In genomic region chr19:42026158-42026557, GRCm38 (mm10) we compare ENCODE assay signal across 8 mouse cellular contexts. TPM values are rescaled to one million over a fixed set of nuclear protein-coding genes. Genes with fewer than 3 reads are reported as not detected.
DNase-seq lines count a peak whose midpoint lies in the region; ATAC-seq and TF ChIP-seq lines count a peak whose summit lies in the region.

No protein-coding gene starts in this region.

- TF ChIP-seq EP300 in liver, embryonic 14.5 days (IDR thresholded peaks at IDR 0.05; ENCODE audit: low read depth) = no peak

- H3K27ac ChIP-seq in embryonic facial prominence, embryonic 12.5 days = no peak overlapping the region
- H3K27ac ChIP-seq in heart, embryonic 15.5 days = no peak overlapping the region
- no peak overlapping the region for H3K27ac ChIP-seq in liver, embryonic 14.5 days
- no peak overlapping the region for H3K27ac ChIP-seq in neural tube, embryonic 13.5 days (replicated peaks)
- H3K27ac ChIP-seq in testis, adult 2 months (ENCODE audit: control insufficient read depth, insufficient read depth, low read depth, low read length) = no peak overlapping the region

- peak; percentile 97 for TF ChIP-seq CTCF in liver, embryonic 14.5 days (IDR thresholded peaks at IDR 0.05; ENCODE audit: low read depth)
- TF ChIP-seq CTCF in testis, adult 2 months (IDR thresholded peaks at IDR 0.05; ENCODE audit: control insufficient read depth, insufficient read depth, insufficient replicate concordance, low read depth, low read length) = peak; percentile 72; the same call in 1 of the 2 replicates

- peak; percentile 54; the same call in 1 of the 2 replicates for ATAC-seq in embryonic facial prominence, embryonic 12.5 days (ENCODE audit: insufficient number of reproducible peaks, insufficient read depth, low FRiP score, low TSS enrichment)
- ATAC-seq in heart, embryonic 15.5 days (replicated peaks; ENCODE audit: insufficient number of reproducible peaks, insufficient read depth, low FRiP score, low read depth) = peak; percentile 51; the same call in 1 of the 2 replicates
- ATAC-seq in liver, embryonic 14.5 days (ENCODE audit: insufficient read depth) = 0 out of 2 replicates have a peak, but pooled peaks have one; percentile 48
- ATAC-seq in neural tube, embryonic 13.5 days (ENCODE audit: low read depth) = peak; percentile 50; the same call in 1 of the 2 replicates

- DNase-seq in CD4-positive helper T cell, adult 2 months (ENCODE audit: low read depth, low spot score) = peak; percentile 69
- peak; percentile 80 for DNase-seq in adrenal gland, postnatal 25 days
- DNase-seq in kidney, postnatal 4 days = peak; percentile 90 to 91
- peak in 1 of 3 experiments; percentile 27 for DNase-seq in liver, embryonic 14.5 days (ENCODE audit: low read depth in 3 of 3, low spot score in 3 of 3)

- H3K9ac ChIP-seq in embryonic facial prominence, embryonic 12.5 days = no peak overlapping the region
- no peak overlapping the region for H3K9ac ChIP-seq in heart, embryonic 15.5 days
- no peak overlapping the region for H3K9ac ChIP-seq in liver, embryonic 14.5 days (replicated peaks)
- no peak overlapping the region for H3K9ac ChIP-seq in neural tube, embryonic 13.5 days

- no peak overlapping the region for H3K4me3 ChIP-seq in embryonic facial prominence, embryonic 12.5 days
- no peak overlapping the region for H3K4me3 ChIP-seq in heart, embryonic 15.5 days
- H3K4me3 ChIP-seq in liver, embryonic 14.5 days (ENCODE audit: insufficient read depth in 1 of 2, low read depth in 2 of 2, low read length in 2 of 2) = no peak overlapping the region
- H3K4me3 ChIP-seq in neural tube, embryonic 13.5 days = no peak overlapping the region
- no peak overlapping the region for H3K4me3 ChIP-seq in testis, adult 2 months (ENCODE audit: control insufficient read depth, low read depth, low read length)

- H3K4me1 ChIP-seq in embryonic facial prominence, embryonic 12.5 days = 0 out of 2 replicates have a peak, but pooled peaks cover 9% of the 10 kb centered on the region
- H3K4me1 ChIP-seq in heart, embryonic 15.5 days (replicated peaks) = peaks cover 23% of the 10 kb centered on the region
- H3K4me1 ChIP-seq in liver, embryonic 14.5 days (replicated peaks; ENCODE audit: control insufficient read depth in 2 of 2, insufficient read depth in 2 of 2, low read length in 1 of 2) = no peaks in the 10 kb centered on the region
- H3K4me1 ChIP-seq in neural tube, embryonic 13.5 days (replicated peaks) = peaks cover 10% of the 10 kb centered on the region; the same call in 1 of the 2 replicates
- peaks cover 10% of the 10 kb centered on the region for H3K4me1 ChIP-seq in testis, adult 2 months (ENCODE audit: control insufficient read depth, insufficient read depth, low read length)

- no peaks in the 10 kb centered on the region for H3K9me3 ChIP-seq in embryonic facial prominence, embryonic 12.5 days
- no peaks in the 10 kb centered on the region for H3K9me3 ChIP-seq in heart, embryonic 15.5 days (replicated peaks)
- H3K9me3 ChIP-seq in liver, embryonic 14.5 days (ENCODE audit: control insufficient read depth, low read length) = no peaks in the 10 kb centered on the region
- H3K9me3 ChIP-seq in neural tube, embryonic 13.5 days = no peaks in the 10 kb centered on the region

- H3K27me3 ChIP-seq in embryonic facial prominence, embryonic 12.5 days = no peaks in the 10 kb centered on the region
- H3K27me3 ChIP-seq in heart, embryonic 15.5 days = no peaks in the 10 kb centered on the region
- H3K27me3 ChIP-seq in liver, embryonic 14.5 days (ENCODE audit: control insufficient read depth, insufficient read depth, low read length) = no peaks in the 10 kb centered on the region
- no peaks in the 10 kb centered on the region for H3K27me3 ChIP-seq in neural tube, embryonic 13.5 days
- no peaks in the 10 kb centered on the region for H3K27me3 ChIP-seq in testis, adult 2 months (ENCODE audit: control insufficient read depth, insufficient read depth, low read length)

- WGBS in embryonic facial prominence, embryonic 12.5 days = 8% methylated on average over 5 of the region's 5 CpGs
- under 1% methylated on average over 5 of the region's 5 CpGs for WGBS in heart, embryonic 15.5 days
- WGBS in liver, embryonic 14.5 days (ENCODE audit: insufficient replicate concordance) = 4% methylated on average over 5 of the region's 5 CpGs
- WGBS in neural tube, embryonic 13.5 days = 7% methylated on average over 5 of the region's 5 CpGs

- no peak for TF ChIP-seq POLR2A in testis, adult 2 months (IDR thresholded peaks at IDR 0.05; ENCODE audit: control insufficient read depth, low read depth, low read length)

- no peak overlapping the region for H3K4me2 ChIP-seq in embryonic facial prominence, embryonic 12.5 days (replicated peaks)
- H3K4me2 ChIP-seq in heart, embryonic 15.5 days = no peak overlapping the region
- H3K4me2 ChIP-seq in liver, embryonic 14.5 days (ENCODE audit: low read depth) = no peak overlapping the region
- no peak overlapping the region for H3K4me2 ChIP-seq in neural tube, embryonic 13.5 days

- H3K36me3 ChIP-seq in embryonic facial prominence, embryonic 12.5 days = no peaks in the 10 kb centered on the region
- no peaks in the 10 kb centered on the region for H3K36me3 ChIP-seq in heart, embryonic 15.5 days
- H3K36me3 ChIP-seq in liver, embryonic 14.5 days (replicated peaks; ENCODE audit: control insufficient read depth, insufficient read depth, low read depth) = no peaks in the 10 kb centered on the region
- H3K36me3 ChIP-seq in neural tube, embryonic 13.5 days = no peaks in the 10 kb centered on the region
- H3K36me3 ChIP-seq in testis, adult 2 months (ENCODE audit: control insufficient read depth, insufficient read depth, low read length) = no peaks in the 10 kb centered on the region

RNA-seq across cellular contexts. Expression of gene Ankrd2, which starts 9.6 kb away (rescaled TPM):
- total RNA-seq in adrenal gland, postnatal 25 days (2021) = 0.46 TPM in 1 of 2 replicates, not detected in the other
- 0.24 and 0.27 TPM in 2 replicates for polyA plus RNA-seq in embryonic facial prominence, embryonic 12.5 days (2016; fragmentation: Nextera tagmentation; extraction: Ambion mirVana)
- polyA plus RNA-seq in heart, embryonic 15.5 days (2015; fragmentation: Nextera tagmentation; extraction: Ambion mirVana) = 0.25 TPM in 1 of 2 replicates, not detected in the other
- polyA plus RNA-seq in liver, embryonic 14.5 days (2012; rRNA removed) = 0.08 TPM in 1 of 2 replicates, not detected in the other
- polyA plus RNA-seq in liver, embryonic 14.5 days (2014; fragmentation: Nextera tagmentation; extraction: Ambion mirVana) = not detected in 2 replicates
- polyA plus RNA-seq in neural tube, embryonic 13.5 days (2015; fragmentation: Nextera tagmentation; extraction: Ambion mirVana) = 0.53 and 0.73 TPM in 2 replicates
- 0.62 and 0.63 TPM in 2 replicates for polyA plus RNA-seq in testis, adult 2 months (2012; rRNA removed)

RNA-seq across cellular contexts. Expression of gene Hoga1, which starts 19.3 kb away (rescaled TPM):
- total RNA-seq in adrenal gland, postnatal 25 days (2021) = 4.5 and 5.2 TPM in 2 replicates
- 1.3 and 1.9 TPM in 2 replicates for polyA plus RNA-seq in embryonic facial prominence, embryonic 12.5 days (2016; fragmentation: Nextera tagmentation; extraction: Ambion mirVana)
- polyA plus RNA-seq in heart, embryonic 15.5 days (2015; fragmentation: Nextera tagmentation; extraction: Ambion mirVana) = 0.44 and 0.80 TPM in 2 replicates
- 22.1 and 25.8 TPM in 2 replicates for polyA plus RNA-seq in liver, embryonic 14.5 days (2012; rRNA removed)
- 30.4 and 36.8 TPM in 2 replicates for polyA plus RNA-seq in liver, embryonic 14.5 days (2014; fragmentation: Nextera tagmentation; extraction: Ambion mirVana)
- 0.93 and 1.6 TPM in 2 replicates for polyA plus RNA-seq in neural tube, embryonic 13.5 days (2015; fragmentation: Nextera tagmentation; extraction: Ambion mirVana)
- polyA plus RNA-seq in testis, adult 2 months (2012; rRNA removed) = 10.8 and 11.7 TPM in 2 replicates

RNA-seq across cellular contexts. Expression of gene 4933411K16Rik, which starts 25.9 kb away (rescaled TPM):
- total RNA-seq in adrenal gland, postnatal 25 days (2021) = 0.67 and 1.1 TPM in 2 replicates
- not detected in 2 replicates for polyA plus RNA-seq in embryonic facial prominence, embryonic 12.5 days (2016; fragmentation: Nextera tagmentation; extraction: Ambion mirVana)
- not detected in 2 replicates for polyA plus RNA-seq in heart, embryonic 15.5 days (2015; fragmentation: Nextera tagmentation; extraction: Ambion mirVana)
- polyA plus RNA-seq in liver, embryonic 14.5 days (2012; rRNA removed) = 0.92 and 1.1 TPM in 2 replicates
- not detected in 2 replicates for polyA plus RNA-seq in liver, embryonic 14.5 days (2014; fragmentation: Nextera tagmentation; extraction: Ambion mirVana)
- polyA plus RNA-seq in neural tube, embryonic 13.5 days (2015; fragmentation: Nextera tagmentation; extraction: Ambion mirVana) = 0.36 TPM in 1 of 2 replicates, not detected in the other
- polyA plus RNA-seq in testis, adult 2 months (2012; rRNA removed) = 1,397 and 1,535 TPM in 2 replicates

RNA-seq across cellular contexts. Expression of gene Ubtd1, which starts 44.6 kb away (rescaled TPM):
- 15.2 and 18.2 TPM in 2 replicates for total RNA-seq in adrenal gland, postnatal 25 days (2021)
- polyA plus RNA-seq in embryonic facial prominence, embryonic 12.5 days (2016; fragmentation: Nextera tagmentation; extraction: Ambion mirVana) = 20.3 and 20.5 TPM in 2 replicates
- 14.6 and 18.0 TPM in 2 replicates for polyA plus RNA-seq in heart, embryonic 15.5 days (2015; fragmentation: Nextera tagmentation; extraction: Ambion mirVana)
- polyA plus RNA-seq in liver, embryonic 14.5 days (2012; rRNA removed) = 4.2 and 4.4 TPM in 2 replicates
- 1.9 and 2.0 TPM in 2 replicates for polyA plus RNA-seq in liver, embryonic 14.5 days (2014; fragmentation: Nextera tagmentation; extraction: Ambion mirVana)
- polyA plus RNA-seq in neural tube, embryonic 13.5 days (2015; fragmentation: Nextera tagmentation; extraction: Ambion mirVana) = 14.9 and 15.6 TPM in 2 replicates
- 282 and 310 TPM in 2 replicates for polyA plus RNA-seq in testis, adult 2 months (2012; rRNA removed)

RNA-seq across cellular contexts. Expression of gene Mms19, which starts 45.2 kb away (rescaled TPM):
- total RNA-seq in adrenal gland, postnatal 25 days (2021) = 19.0 and 31.0 TPM in 2 replicates
- 41.5 and 41.7 TPM in 2 replicates for polyA plus RNA-seq in embryonic facial prominence, embryonic 12.5 days (2016; fragmentation: Nextera tagmentation; extraction: Ambion mirVana)
- 19.7 and 22.5 TPM in 2 replicates for polyA plus RNA-seq in heart, embryonic 15.5 days (2015; fragmentation: Nextera tagmentation; extraction: Ambion mirVana)
- 18.2 and 18.5 TPM in 2 replicates for polyA plus RNA-seq in liver, embryonic 14.5 days (2012; rRNA removed)
- 10.4 and 10.8 TPM in 2 replicates for polyA plus RNA-seq in liver, embryonic 14.5 days (2014; fragmentation: Nextera tagmentation; extraction: Ambion mirVana)
- 32.8 and 37.1 TPM in 2 replicates for polyA plus RNA-seq in neural tube, embryonic 13.5 days (2015; fragmentation: Nextera tagmentation; extraction: Ambion mirVana)
- polyA plus RNA-seq in testis, adult 2 months (2012; rRNA removed) = 45.8 and 46.5 TPM in 2 replicates

Comparison
In these comparisons a context has a peak if more than half of its experiments do, and no peak if none do; other contexts are left out.
1. RNA of gene 4933411K16Rik, which starts 25.9 kb away (polyA plus RNA-seq): 1,397 to 1,535 TPM in testis, adult 2 months; 0.92 to 1.1 TPM in liver, embryonic 14.5 days, not detected in embryonic facial prominence, embryonic 12.5 days, not detected in heart, embryonic 15.5 days and 0.36 TPM in neural tube, embryonic 13.5 days; every median in the first group is over 100 times any median in the second.
2. Peak in every context shown above with its lines, with median percentiles within 50 percentile points of each other: ATAC-seq.